Mouse (Mus musculus): ENCODE results near the gene Fam104a.

Gene Fam104a

GRCm38 (mm10) chr11:113631862-113632261, 52.1 kb downstream of the Fam104a start:
- DNase-seq (ENCODE audit: low read depth, low spot score): no peak

GRCm38 (mm10) chr11:113631302-113631701, 52.7 kb downstream of the Fam104a start:
- no peak for DNase-seq (ENCODE audit: low read depth, low spot score)

GRCm38 (mm10) chr11:113630642-113631041, 53.3 kb downstream of the Fam104a start:
- DNase-seq (ENCODE audit: low read depth, low spot score): peak; percentile 27

GRCm38 (mm10) chr11:113627785-113628184, 56.2 kb downstream of the Fam104a start:
- DNase-seq (ENCODE audit: low read depth, low spot score): peak; percentile 55

GRCm38 (mm10) chr11:113625437-113625836, 58.5 kb downstream of the Fam104a start:
- DNase-seq (ENCODE audit: low read depth, low spot score): no peak

GRCm38 (mm10) chr11:113622028-113622427, 61.9 kb downstream of the Fam104a start:
- DNase-seq (ENCODE audit: low read depth, low spot score): no peak

GRCm38 (mm10) chr11:113621001-113621400, 63.0 kb downstream of the Fam104a start:
- no peak for DNase-seq (ENCODE audit: low read depth, low spot score)

- DNase-seq (ENCODE audit: low read depth, low spot score): no peak
These were observed 64.4 kb downstream of the Fam104a start for GRCm38 (mm10) chr11:113619420-113620080.

- DNase-seq (ENCODE audit: low read depth, low spot score): peak; percentile 78
These were observed 65.1 kb downstream of the Fam104a start, which contains the start of gene Sstr2 for GRCm38 (mm10) chr11:113618672-113619419. Gene Sstr2, plus strand, starts transcription at chr11:113619342.

- DNase-seq (ENCODE audit: low read depth, low spot score): no peak
These were observed 65.7 kb downstream of the Fam104a start for GRCm38 (mm10) chr11:113618303-113618671.

- DNase-seq (ENCODE audit: low read depth, low spot score): peak; percentile 90
These were observed 66.6 kb downstream of the Fam104a start for GRCm38 (mm10) chr11:113617132-113617911.

GRCm38 (mm10) chr11:113614476-113614875, 69.5 kb downstream of the Fam104a start:
- DNase-seq (ENCODE audit: low read depth, low spot score): no peak

- peak; percentile 53 for DNase-seq (ENCODE audit: low read depth, low spot score)
These were observed 72.0 kb downstream of the Fam104a start for GRCm38 (mm10) chr11:113611664-113612611.

All from A20 (cell line).